ENCODE assay signal across 18 mouse cellular contexts in the genomic region with DNA sequence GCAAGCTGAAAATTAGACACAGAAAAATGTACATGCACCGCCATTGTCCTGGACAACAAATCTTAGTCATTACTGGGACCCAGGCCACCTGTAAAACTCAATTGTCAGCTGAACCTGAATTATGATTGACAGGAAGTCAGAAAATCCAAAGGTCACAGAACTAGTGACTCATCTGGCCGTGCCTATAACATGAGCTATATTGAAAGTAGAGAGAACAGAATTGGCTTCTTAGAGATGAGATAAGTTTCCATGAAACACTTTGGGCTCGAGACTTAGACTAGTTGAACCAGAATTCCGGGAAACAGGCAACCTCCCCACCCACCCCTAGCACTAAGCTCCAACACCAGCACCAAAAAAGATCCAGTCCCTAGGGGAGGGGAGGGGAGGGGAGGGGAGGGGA.
DNase-seq lines count a peak whose midpoint lies in the region; ATAC-seq and TF ChIP-seq lines count a peak whose summit lies in the region.
"Had no signal": no experiment of that assay in that cellular context is flagged by ENCODE, and none has a peak within 500 bp of the region (broad histone marks: within the 10 kb centered on the region; RNA-seq: fewer than 3 reads in every experiment).

No protein-coding gene starts in this region.

- H3K4me3 ChIP-seq in intestine, embryonic 16.5 days (ENCODE audit: low read length) = no peak overlapping the region
- no peak overlapping the region for H3K4me3 ChIP-seq in hindbrain, postnatal 0 days (ENCODE audit: low read length)
- no peak overlapping the region for H3K4me3 ChIP-seq in hindbrain, embryonic 11.5 days (ENCODE audit: low read depth, low read length)
- H3K4me3 ChIP-seq: embryonic facial prominence, embryonic 12.5 days; heart, embryonic 12.5 days; hindbrain, embryonic 12.5 days had no signal

- 64% methylated on average over 4 of the region's 4 CpGs for WGBS in intestine, embryonic 16.5 days
- 90% methylated on average over 4 of the region's 4 CpGs for WGBS in hindbrain, postnatal 0 days
- 83% methylated on average over 3 of the region's 4 CpGs for WGBS in hindbrain, embryonic 11.5 days

- no peaks in the 10 kb centered on the region; the same call in 1 of the 2 replicates for H3K4me1 ChIP-seq in intestine, embryonic 16.5 days (ENCODE audit: control insufficient read depth, insufficient read depth, low read length)
- H3K4me1 ChIP-seq in hindbrain, postnatal 0 days (ENCODE audit: insufficient read depth, low read length) = peaks cover 7% of the 10 kb centered on the region; the same call in 1 of the 2 replicates
- H3K4me1 ChIP-seq in hindbrain, embryonic 11.5 days (replicated peaks; ENCODE audit: control insufficient read depth, insufficient read depth, low read length) = peaks cover 12% of the 10 kb centered on the region
- H3K4me1 ChIP-seq: heart, embryonic 12.5 days had no signal

- H3K4me2 ChIP-seq in intestine, embryonic 16.5 days (ENCODE audit: low read depth, low read length) = no peak overlapping the region
- H3K4me2 ChIP-seq in hindbrain, postnatal 0 days (ENCODE audit: low read depth, low read length) = no peak overlapping the region
- H3K4me2 ChIP-seq in hindbrain, embryonic 11.5 days (replicated peaks; ENCODE audit: low read depth, low read length) = no peak overlapping the region
- H3K4me2 ChIP-seq: embryonic facial prominence, embryonic 12.5 days; heart, embryonic 12.5 days; hindbrain, embryonic 12.5 days had no signal

- no peaks in the 10 kb centered on the region for H3K27me3 ChIP-seq in intestine, embryonic 16.5 days (replicated peaks; ENCODE audit: control insufficient read depth, insufficient read depth, low read length)
- no peaks in the 10 kb centered on the region for H3K27me3 ChIP-seq in hindbrain, postnatal 0 days (ENCODE audit: insufficient read depth, low read length)
- H3K27me3 ChIP-seq in hindbrain, embryonic 11.5 days (ENCODE audit: control insufficient read depth, insufficient read depth, low read length) = no peaks in the 10 kb centered on the region
- H3K27me3 ChIP-seq: embryonic facial prominence, embryonic 12.5 days; heart, embryonic 12.5 days; hindbrain, embryonic 12.5 days had no signal

- peak; percentile 80 for ATAC-seq in activated CD4-positive, CD25-positive, alpha-beta regulatory T cell, adult 4 months
- peak; percentile 80 for ATAC-seq in intestine, embryonic 16.5 days
- ATAC-seq in hindbrain, postnatal 0 days = no peak
- no peak for ATAC-seq in hindbrain, embryonic 11.5 days (ENCODE audit: low FRiP score)
- ATAC-seq: forebrain, embryonic 16.5 days; hindbrain, embryonic 16.5 days had no signal

- H3K27ac ChIP-seq in intestine, embryonic 16.5 days (ENCODE audit: low read length) = no peak overlapping the region
- no peak overlapping the region for H3K27ac ChIP-seq in hindbrain, postnatal 0 days
- no peak overlapping the region for H3K27ac ChIP-seq in hindbrain, embryonic 11.5 days (ENCODE audit: low read depth, low read length)
- H3K27ac ChIP-seq: embryonic facial prominence, embryonic 12.5 days; hindbrain, embryonic 12.5 days had no signal

- peak; percentile 30 for DNase-seq in heart, adult 11 months
- no peak for DNase-seq in heart, postnatal 36 days
- no peak for DNase-seq in hindbrain, postnatal 0 days (ENCODE audit: low spot score)
- no peak for DNase-seq in hindbrain, embryonic 11.5 days (ENCODE audit: low spot score)
- DNase-seq in layer of hippocampus, adult 9-10 months (ENCODE audit: low spot score) = no peak
- DNase-seq: adrenal gland, postnatal 14 days; cerebellum, adult 11-12 months; cerebellum, adult 9-10 months; cerebellum, postnatal 25 days; gastrocnemius, postnatal 14 days had no signal

- H3K9ac ChIP-seq in intestine, embryonic 16.5 days (ENCODE audit: low read depth, low read length) = no peak overlapping the region
- H3K9ac ChIP-seq in hindbrain, postnatal 0 days (replicated peaks; ENCODE audit: low read length) = no peak overlapping the region
- no peak overlapping the region for H3K9ac ChIP-seq in hindbrain, embryonic 11.5 days (ENCODE audit: low read depth, low read length)
- H3K9ac ChIP-seq: embryonic facial prominence, embryonic 12.5 days; heart, embryonic 12.5 days; hindbrain, embryonic 12.5 days had no signal

- no peak for TF ChIP-seq CTCF in hindbrain, postnatal 0 days (IDR thresholded peaks at IDR 0.05; ENCODE audit: low read depth)

- intact Hi-C loops in heart, postnatal 36 days (cut with DNase I) = no loop called here

- H3K36me3 ChIP-seq in intestine, embryonic 16.5 days (ENCODE audit: control insufficient read depth, insufficient read depth, low read length) = no peaks in the 10 kb centered on the region
- H3K36me3 ChIP-seq in hindbrain, postnatal 0 days (ENCODE audit: insufficient read depth, low read length) = no peaks in the 10 kb centered on the region
- no peaks in the 10 kb centered on the region for H3K36me3 ChIP-seq in hindbrain, embryonic 11.5 days (ENCODE audit: control insufficient read depth, insufficient read depth, low read length)
- H3K36me3 ChIP-seq: embryonic facial prominence, embryonic 12.5 days; G1E; heart, embryonic 12.5 days; hindbrain, embryonic 12.5 days had no signal

- H3K9me3 ChIP-seq in intestine, embryonic 16.5 days (ENCODE audit: control insufficient read depth, low read length) = no peaks in the 10 kb centered on the region
- H3K9me3 ChIP-seq in hindbrain, postnatal 0 days (ENCODE audit: low read length) = no peaks in the 10 kb centered on the region
- H3K9me3 ChIP-seq in hindbrain, embryonic 11.5 days (ENCODE audit: control insufficient read depth, low read length) = no peaks in the 10 kb centered on the region
- H3K9me3 ChIP-seq: embryonic facial prominence, embryonic 12.5 days; heart, embryonic 12.5 days; hindbrain, embryonic 12.5 days had no signal

Comparison
In these comparisons a context has a peak if more than half of its experiments do, and no peak if none do; other contexts are left out.
1. ATAC-seq: peak in activated CD4-positive, CD25-positive, alpha-beta regulatory T cell, adult 4 months (single experiment) and intestine, embryonic 16.5 days (single experiment); none in hindbrain, postnatal 0 days (single experiment) and hindbrain, embryonic 11.5 days (single experiment).